Mouse (Mus musculus) heart, postnatal 0 days (tissue): ENCODE data around the gene Slc7a6os. TPM values are rescaled to one million over a fixed set of nuclear protein-coding genes. Genes with fewer than 3 reads are reported as not detected.

Source experiments
- ATAC-seq: fragments of 200-750 bp; cut with Nextera tagmentation; 2 replicates; pipeline ENCODE4 v1.8.0; 2017; ENCODE audit warnings: low read depth, moderate number of reproducible peaks, moderate library complexity; ENCODE audit not compliant: insufficient read depth
- DNase-seq: peaks from one replicate; pipeline ENCODE4 v3.0.0-alpha.2; 2016; ENCODE audit warnings: low spot score
- H3K27ac ChIP-seq: fragments of 300-500 bp; sonication (generic); 2 replicates; pipeline ENCODE4 v1.5.1; 2014; ENCODE audit warnings: low read depth, mild to moderate bottlenecking
- H3K27me3 ChIP-seq: fragments of 300-500 bp; sonication (generic); 2 replicates; pipeline ENCODE4 v1.6.1; 2014; ENCODE audit warnings: low read length, mixed read lengths; ENCODE audit not compliant: control insufficient read depth, insufficient read depth
- H3K36me3 ChIP-seq: fragments of 300-500 bp; sonication (generic); replicated peaks from 2 replicates; pipeline ENCODE4 v1.6.1; 2014; ENCODE audit warnings: low read length, mixed read lengths; ENCODE audit not compliant: control insufficient read depth, insufficient read depth
- H3K4me1 ChIP-seq: fragments of 300-500 bp; sonication (generic); 2 replicates; pipeline ENCODE4 v1.6.1; 2014; ENCODE audit warnings: antibody characterized with exemption; ENCODE audit not compliant: control insufficient read depth, insufficient read depth
- H3K4me2 ChIP-seq: fragments of 300-500 bp; sonication (generic); 2 replicates; pipeline ENCODE4 v1.6.1; 2014; ENCODE audit warnings: low read depth, mild to moderate bottlenecking, low read length, moderate library complexity
- H3K4me3 ChIP-seq: fragments of 300-500 bp; sonication (generic); 2 replicates; pipeline ENCODE4 v1.5.1; 2014; ENCODE audit warnings: low read depth, low read length
- H3K9ac ChIP-seq: fragments of 300-500 bp; sonication (generic); replicated peaks from 2 replicates; pipeline ENCODE4 v1.6.1; 2014; ENCODE audit warnings: low read depth, low read length, mixed read lengths
- H3K9me3 ChIP-seq: fragments of 300-500 bp; sonication (generic); replicated peaks from 2 replicates; pipeline ENCODE4 v1.6.1; 2016; ENCODE audit warnings: low read length; ENCODE audit not compliant: control insufficient read depth
- CTCF ChIP-seq: IDR thresholded peaks from 2 replicates; pipeline ENCODE4 v1.5.1; 2016; ENCODE audit warnings: antibody characterized with exemption, control low read depth, low read depth
- EP300 ChIP-seq: IDR thresholded peaks from 2 replicates; pipeline ENCODE4 v1.6.1; 2016; ENCODE audit warnings: antibody characterized with exemption, low read depth
- WGBS: fragments of 180-500 bp; shearing (Covaris S2); extraction: QIAGEN DNeasy Blood & Tissue Kit; methylation state at CpG from one replicate; pipeline ENCODE4 v1.1.7; 2014; 5-methylcytosine and 5-hydroxymethylcytosine counted together
- polyA plus RNA-seq: library from polyadenylated mRNA; unstranded; fragments of >200 nt; fragmentation: Nextera tagmentation; extraction: Ambion mirVana; gene quantifications from 2 replicates; pipeline ENCODE4 v1.2.1, GENCODE M21; 2015
- total RNA-seq: library from RNA; depleted of rRNA; stranded (reverse); fragments of >200 nt; gene quantifications from 2 replicates; pipeline ENCODE4 v1.2.3, GENCODE M21; 2014; ENCODE audit warnings: low replicate concordance; rRNA removed

Gene Slc7a6os
- total RNA-seq (22.4 and 38.3 TPM in 2 replicates), polyA plus RNA-seq (13.5 and 14.9 TPM in 2 replicates)

DNA sequence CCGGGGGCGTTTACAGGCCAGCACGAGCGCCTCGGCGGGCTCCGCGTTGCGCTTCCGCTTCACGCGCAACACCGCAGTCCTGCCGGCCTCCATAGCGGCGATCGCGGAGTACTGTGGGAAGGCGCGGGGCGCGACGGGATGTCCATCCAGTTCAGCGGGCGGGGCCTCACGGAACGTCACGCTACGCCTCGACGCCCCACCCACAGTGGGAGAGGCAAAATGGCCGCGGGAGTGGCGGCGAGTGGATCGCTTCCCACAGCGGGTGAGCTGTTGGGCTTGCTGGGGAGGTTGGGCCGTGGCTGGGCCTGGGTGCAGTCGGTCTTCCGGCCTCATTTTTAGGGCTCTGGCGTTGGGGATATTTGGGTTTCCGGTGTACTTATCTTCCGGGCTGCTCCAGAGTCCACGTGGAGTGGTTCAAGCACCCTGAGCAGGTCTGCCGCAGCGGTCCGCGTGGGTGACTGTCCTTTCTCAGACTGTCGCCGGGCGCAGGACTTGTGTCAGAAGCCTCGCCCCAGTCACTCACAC is at the start of gene Slc7a6os, which contains the start of gene Prmt7:
Gene Slc7a6os (minus strand): TSS at position 115 of the 525 bp plus-strand sequence.
Gene Prmt7 (plus strand): TSS at position 116 of the 525 bp plus-strand sequence.
- Histone ChIP-seq H3K9ac (peak within 1 kb of the TSS; percentile 87), H3K27me3 (no peaks in the 10 kb centered on the region), H3K36me3 (peaks cover 33% of the 10 kb centered on the region), H3K4me3 (peak within 1 kb of the TSS; percentile 69), H3K27ac (peak within 1 kb of the TSS; percentile 90), H3K4me1 (peaks cover 3% of the 10 kb centered on the region; the same call in 1 of the 2 replicates), H3K9me3 (no peaks in the 10 kb centered on the region), H3K4me2 (peak within 1 kb of the TSS; percentile 70)
- TF ChIP-seq CTCF (no peak), EP300 (peak; percentile 84; the same call in 1 of the 2 replicates)
- 0% methylated on average over 52 of the region's 52 CpGs for WGBS
- ATAC-seq = peak; percentile 100
- DNase-seq = peak; percentile 95

DNA sequence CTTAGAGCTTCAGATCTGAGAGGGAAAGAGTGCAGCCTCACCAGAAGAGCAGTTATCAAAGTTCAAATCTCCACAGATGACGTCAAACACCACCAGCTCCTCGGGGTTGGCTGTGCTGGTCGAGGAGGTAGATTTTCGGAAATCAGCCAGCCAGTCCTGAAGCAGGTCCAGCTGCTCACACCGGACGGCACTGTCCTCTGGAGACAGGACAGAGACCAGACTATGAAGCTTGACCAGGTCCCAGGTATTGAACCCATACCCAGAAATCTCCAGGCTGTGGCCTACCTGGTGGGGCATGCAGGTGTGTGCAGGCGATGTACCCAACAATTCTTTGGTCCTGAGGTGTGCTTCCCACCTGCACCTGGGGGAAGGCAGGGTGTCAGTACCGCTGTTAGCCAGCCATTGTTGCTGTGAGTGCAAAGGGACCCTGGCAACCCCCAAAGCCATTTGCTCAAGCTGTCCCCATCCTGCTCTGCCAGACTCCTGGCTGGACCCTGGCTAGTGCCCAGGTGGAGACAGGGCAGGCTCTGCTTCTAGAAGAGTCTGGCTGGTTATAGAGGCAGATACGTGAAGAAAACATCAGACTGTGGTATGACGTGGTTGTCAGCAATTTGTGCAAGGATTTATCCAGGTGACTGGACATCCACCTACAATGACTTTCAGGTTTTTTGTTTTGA is 49.0 kb upstream of the Slc7a6os start:
- Histone ChIP-seq H3K4me3 (no peak overlapping the region), H3K4me1 (peaks cover 7% of the 10 kb centered on the region), H3K27ac (no peak overlapping the region), H3K36me3 (0 out of 2 replicates have a peak, but pooled peaks cover 4% of the 10 kb centered on the region), H3K9me3 (no peaks in the 10 kb centered on the region), H3K27me3 (no peaks in the 10 kb centered on the region), H3K9ac (no peak overlapping the region), H3K4me2 (no peak overlapping the region)
- WGBS = 81% methylated on average over 10 of the region's 10 CpGs
- TF ChIP-seq EP300 (no peak), CTCF (no peak)
- ATAC-seq (no peak), DNase-seq (no peak)

DNA sequence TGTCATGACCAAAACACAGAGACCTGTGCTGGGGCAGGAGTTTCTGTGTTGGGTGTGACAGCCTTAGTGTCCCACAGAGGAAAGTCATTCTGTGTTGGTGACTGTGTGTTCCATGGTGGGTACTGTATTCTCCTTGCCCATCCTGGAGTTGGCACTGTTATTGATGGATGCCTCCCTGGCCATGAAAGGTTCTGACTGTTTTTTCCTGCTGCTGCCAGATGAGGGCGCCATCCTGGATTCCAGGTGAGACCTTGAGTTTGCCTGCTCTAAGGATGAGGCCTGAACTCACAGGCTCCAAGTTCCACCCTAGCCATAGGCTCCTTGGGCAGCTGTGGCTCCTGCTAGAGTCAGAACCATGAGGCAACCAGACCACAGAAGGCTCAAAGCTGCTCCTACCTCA is 47.4 kb upstream of the Slc7a6os start:
- WGBS = 41% methylated on average over 1 of the region's 1 CpGs
- no peak overlapping the region for H3K4me2 ChIP-seq
- no peaks in the 10 kb centered on the region for H3K27me3 ChIP-seq
- peaks cover 7% of the 10 kb centered on the region for H3K4me1 ChIP-seq
- no peak for DNase-seq
- no peaks in the 10 kb centered on the region for H3K9me3 ChIP-seq
- no peak overlapping the region for H3K4me3 ChIP-seq
- peak; percentile 16; the same call in 1 of the 2 replicates for TF ChIP-seq CTCF
- no peak for TF ChIP-seq EP300
- no peak overlapping the region for H3K9ac ChIP-seq
- no peak overlapping the region for H3K27ac ChIP-seq
- ATAC-seq = no peak
- H3K36me3 ChIP-seq = 0 out of 2 replicates have a peak, but pooled peaks cover 4% of the 10 kb centered on the region

DNA sequence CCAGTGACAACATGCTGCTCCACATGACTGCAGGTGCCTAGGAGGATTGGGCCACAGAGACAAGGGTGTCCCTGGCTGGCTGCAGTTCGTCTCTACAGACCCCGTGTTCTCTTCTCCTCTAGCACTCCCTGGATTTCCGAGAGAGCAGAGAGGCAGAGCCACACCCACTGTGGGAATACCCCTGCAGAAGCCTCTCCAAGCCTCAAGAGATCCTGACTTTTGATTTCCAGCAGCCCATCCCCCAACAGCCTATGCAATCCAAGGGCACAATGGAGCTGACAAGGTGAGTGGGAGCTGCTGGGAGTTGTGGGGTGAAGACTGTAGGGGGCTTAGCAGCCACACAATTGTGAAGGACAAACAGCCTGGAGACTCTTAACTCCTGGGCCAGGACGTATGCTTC is 39.5 kb upstream of the Slc7a6os start:
- no peaks in the 10 kb centered on the region for H3K9me3 ChIP-seq
- H3K4me2 ChIP-seq = no peak overlapping the region
- no peak for DNase-seq
- TF ChIP-seq CTCF = no peak
- no peak for TF ChIP-seq EP300
- 0 out of 2 replicates have a peak overlapping the region, but pooled peaks have one; percentile 26 for H3K9ac ChIP-seq
- 45% methylated on average over 4 of the region's 4 CpGs for WGBS
- no peak overlapping the region for H3K4me3 ChIP-seq
- H3K36me3 ChIP-seq = peaks cover 65% of the 10 kb centered on the region
- ATAC-seq = no peak
- no peaks in the 10 kb centered on the region for H3K27me3 ChIP-seq
- no peaks in the 10 kb centered on the region for H3K4me1 ChIP-seq
- H3K27ac ChIP-seq = no peak overlapping the region

DNA sequence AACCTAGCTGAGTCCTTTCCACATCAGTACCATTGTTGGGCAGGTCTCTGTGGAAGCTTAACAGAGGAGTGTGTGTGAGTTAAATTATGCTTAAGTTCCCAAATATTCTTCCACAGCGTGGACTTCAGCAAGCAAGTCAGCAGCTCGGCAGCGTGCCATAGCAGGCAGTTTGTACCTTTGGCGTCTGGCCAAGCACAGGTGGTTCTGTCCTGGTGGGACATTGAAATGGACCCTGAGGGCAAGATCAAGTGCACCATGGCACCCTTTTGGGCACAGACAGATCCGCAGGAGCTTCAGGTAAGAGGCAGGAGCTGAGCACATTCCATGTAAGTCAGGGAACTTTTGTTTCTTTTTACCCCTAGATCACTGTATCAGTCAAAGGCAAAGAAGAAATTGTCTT is 26.4 kb upstream of the Slc7a6os start:
- 77% methylated on average over 5 of the region's 5 CpGs for WGBS

More for the DNA sequence above, 26.4 kb upstream of the Slc7a6os start:
- H3K4me1 ChIP-seq = no peaks in the 10 kb centered on the region
- no peaks in the 10 kb centered on the region for H3K9me3 ChIP-seq
- H3K27ac ChIP-seq = no peak overlapping the region
- no peaks in the 10 kb centered on the region for H3K27me3 ChIP-seq
- H3K36me3 ChIP-seq = peaks cover 56% of the 10 kb centered on the region
- ATAC-seq = no peak
- H3K9ac ChIP-seq = no peak overlapping the region
- no peak overlapping the region for H3K4me3 ChIP-seq
- H3K4me2 ChIP-seq = no peak overlapping the region
- DNase-seq = no peak
- TF ChIP-seq CTCF (no peak), EP300 (no peak)
